Mouse (Mus musculus): ENCODE measurements at regions not wholly inside any gene's neighbourhood (a gene's known extent, or its start where the extent isn't known, plus 50 kb on each side); places are given as distances from the start of the nearest gene placed in this dataset.

DNA sequence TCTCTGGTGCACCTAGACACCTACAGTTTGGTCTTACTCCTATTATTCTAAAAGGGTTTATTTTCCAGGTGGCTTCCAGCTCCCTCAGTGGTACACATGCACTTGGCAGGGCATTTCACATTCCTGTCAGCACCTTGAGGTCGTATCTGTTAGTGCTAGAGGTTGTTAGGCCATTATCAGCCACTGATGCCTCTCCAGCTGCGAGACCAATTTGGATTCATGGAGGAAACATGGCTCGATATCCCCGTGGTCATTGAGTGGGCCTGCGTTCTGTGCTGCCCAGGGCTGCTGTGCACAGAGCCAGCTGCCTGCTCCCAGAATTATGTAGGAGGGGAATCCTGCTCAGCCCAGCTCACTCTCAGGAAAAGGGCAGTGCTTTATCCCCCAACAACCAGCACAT, 60.1 kb upstream of the Irx1 start:
- no peaks in the 10 kb centered on the region for H3K27me3 ChIP-seq (replicated peaks; ENCODE audit: control insufficient read depth, insufficient read depth, low read length)
- H3K4me2 ChIP-seq (ENCODE audit: low read length): no peak overlapping the region
- H3K9ac ChIP-seq (ENCODE audit: low read length): no peak overlapping the region
- no peaks in the 10 kb centered on the region for H3K9me3 ChIP-seq (ENCODE audit: control insufficient read depth, low read length)
- DNase-seq (ENCODE audit: low spot score): no peak
- no peak for ATAC-seq (replicated peaks; ENCODE audit: low FRiP score, low TSS enrichment, low read depth)
- no peaks in the 10 kb centered on the region for H3K36me3 ChIP-seq (ENCODE audit: control insufficient read depth, insufficient read depth, low read length)
- no peak overlapping the region for H3K27ac ChIP-seq (ENCODE audit: low read depth)
- H3K4me1 ChIP-seq (replicated peaks; ENCODE audit: control insufficient read depth, insufficient read depth, low read length): no peaks in the 10 kb centered on the region
- 68% methylated on average over 5 of the region's 5 CpGs for WGBS
- no peak overlapping the region for H3K4me3 ChIP-seq (ENCODE audit: low read depth, low read length)

DNA sequence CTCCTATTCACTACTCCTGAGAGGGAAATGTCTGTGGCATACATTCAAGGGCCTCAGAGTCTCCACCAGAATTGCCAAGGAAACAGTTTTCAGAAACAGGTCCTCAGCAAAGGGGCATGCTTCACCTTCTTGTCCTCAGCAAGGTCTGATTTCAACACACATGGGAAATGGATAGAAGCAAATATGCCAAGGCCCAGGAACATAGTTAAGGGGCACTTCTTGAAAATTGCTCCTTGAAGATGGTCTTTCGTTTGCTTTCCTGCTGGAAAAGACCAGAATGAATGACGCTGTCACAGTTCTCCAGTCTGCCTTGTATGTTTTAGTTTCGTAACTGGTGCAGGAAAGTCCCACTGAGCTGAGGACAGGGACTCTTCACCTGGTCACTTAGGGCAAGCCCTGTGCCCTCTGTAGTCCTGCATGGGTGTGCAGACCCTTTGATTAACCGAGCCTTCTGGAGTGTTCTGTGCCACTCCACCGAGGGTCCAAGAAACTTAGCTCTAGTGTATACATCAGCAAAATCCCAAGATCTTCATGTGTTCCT, 80.5 kb upstream of the Irx1 start:
- H3K9me3 ChIP-seq (ENCODE audit: control insufficient read depth, low read length): no peaks in the 10 kb centered on the region
- DNase-seq (ENCODE audit: low spot score) (no peak), ATAC-seq (replicated peaks; ENCODE audit: low FRiP score, low TSS enrichment, low read depth) (no peak)
- no peak overlapping the region for H3K9ac ChIP-seq (ENCODE audit: low read length)
- H3K4me3 ChIP-seq (ENCODE audit: low read depth, low read length): no peak overlapping the region
- H3K27me3 ChIP-seq (replicated peaks; ENCODE audit: control insufficient read depth, insufficient read depth, low read length): no peaks in the 10 kb centered on the region
- H3K27ac ChIP-seq (ENCODE audit: low read depth): no peak overlapping the region
- no peaks in the 10 kb centered on the region for H3K36me3 ChIP-seq (ENCODE audit: control insufficient read depth, insufficient read depth, low read length)
- no peaks in the 10 kb centered on the region for H3K4me1 ChIP-seq (replicated peaks; ENCODE audit: control insufficient read depth, insufficient read depth, low read length)
- WGBS: 88% methylated on average over 5 of the region's 5 CpGs
- H3K4me2 ChIP-seq (ENCODE audit: low read length): no peak overlapping the region

DNA sequence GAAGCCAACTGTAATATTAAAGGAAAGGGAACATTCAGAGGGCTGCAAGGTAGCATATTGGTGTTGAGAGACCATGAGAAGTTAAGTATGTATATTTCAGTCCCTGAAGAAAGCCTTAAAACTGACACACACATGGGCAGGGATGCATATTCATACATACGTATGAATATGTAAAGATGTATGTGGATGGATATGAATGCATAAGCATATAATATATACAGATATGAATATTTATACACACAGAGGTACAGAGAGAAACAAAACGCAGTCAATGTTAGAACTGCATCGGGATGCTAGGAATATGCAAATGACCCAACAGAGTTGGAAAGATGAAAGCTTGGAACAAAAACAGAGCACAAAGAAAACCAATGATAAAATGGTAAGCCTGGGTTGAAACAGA, 92.9 kb upstream of the Irx1 start:
- Histone ChIP-seq H3K4me2 (ENCODE audit: low read length) (no peak overlapping the region), H3K9ac (ENCODE audit: low read length) (no peak overlapping the region), H3K27me3 (replicated peaks; ENCODE audit: control insufficient read depth, insufficient read depth, low read length) (no peaks in the 10 kb centered on the region), H3K4me1 (replicated peaks; ENCODE audit: control insufficient read depth, insufficient read depth, low read length) (no peaks in the 10 kb centered on the region), H3K36me3 (ENCODE audit: control insufficient read depth, insufficient read depth, low read length) (no peaks in the 10 kb centered on the region), H3K4me3 (ENCODE audit: low read depth, low read length) (no peak overlapping the region), H3K9me3 (ENCODE audit: control insufficient read depth, low read length) (no peaks in the 10 kb centered on the region), H3K27ac (ENCODE audit: low read depth) (no peak overlapping the region)
- ATAC-seq (replicated peaks; ENCODE audit: low FRiP score, low TSS enrichment, low read depth) (no peak), DNase-seq (ENCODE audit: low spot score) (no peak)
- WGBS: 94% methylated on average over 3 of the region's 3 CpGs

DNA sequence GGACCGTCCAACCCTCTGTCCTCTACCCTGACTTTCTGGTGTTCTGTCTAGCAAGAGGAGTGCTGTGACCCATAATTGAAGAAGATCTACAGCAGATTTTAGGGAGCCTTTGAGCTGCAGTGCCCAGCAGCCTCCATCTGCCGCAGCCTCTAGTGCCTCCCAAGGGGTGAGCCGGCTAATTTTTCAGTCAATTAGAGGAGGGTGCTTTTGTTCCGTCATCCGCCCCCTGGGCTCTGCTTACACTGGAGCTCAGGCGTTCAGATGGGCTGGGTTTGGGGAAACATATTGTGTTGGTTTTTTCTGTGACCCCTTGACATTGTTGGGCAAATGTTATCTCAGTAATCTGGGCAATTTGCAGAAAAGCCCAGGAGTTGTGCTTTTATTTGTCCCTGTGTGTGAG, 98.1 kb upstream of the Irx1 start:
- DNase-seq (ENCODE audit: low spot score): no peak
- Histone ChIP-seq H3K4me3 (ENCODE audit: low read depth, low read length) (no peak overlapping the region), H3K9me3 (ENCODE audit: control insufficient read depth, low read length) (no peaks in the 10 kb centered on the region), H3K9ac (ENCODE audit: low read length) (no peak overlapping the region), H3K36me3 (ENCODE audit: control insufficient read depth, insufficient read depth, low read length) (no peaks in the 10 kb centered on the region), H3K27ac (ENCODE audit: low read depth) (no peak overlapping the region), H3K27me3 (replicated peaks; ENCODE audit: control insufficient read depth, insufficient read depth, low read length) (no peaks in the 10 kb centered on the region), H3K4me2 (ENCODE audit: low read length) (no peak overlapping the region), H3K4me1 (replicated peaks; ENCODE audit: control insufficient read depth, insufficient read depth, low read length) (no peaks in the 10 kb centered on the region)
- ATAC-seq (replicated peaks; ENCODE audit: low FRiP score, low TSS enrichment, low read depth): no peak
- 41% methylated on average over 6 of the region's 6 CpGs for WGBS

DNA sequence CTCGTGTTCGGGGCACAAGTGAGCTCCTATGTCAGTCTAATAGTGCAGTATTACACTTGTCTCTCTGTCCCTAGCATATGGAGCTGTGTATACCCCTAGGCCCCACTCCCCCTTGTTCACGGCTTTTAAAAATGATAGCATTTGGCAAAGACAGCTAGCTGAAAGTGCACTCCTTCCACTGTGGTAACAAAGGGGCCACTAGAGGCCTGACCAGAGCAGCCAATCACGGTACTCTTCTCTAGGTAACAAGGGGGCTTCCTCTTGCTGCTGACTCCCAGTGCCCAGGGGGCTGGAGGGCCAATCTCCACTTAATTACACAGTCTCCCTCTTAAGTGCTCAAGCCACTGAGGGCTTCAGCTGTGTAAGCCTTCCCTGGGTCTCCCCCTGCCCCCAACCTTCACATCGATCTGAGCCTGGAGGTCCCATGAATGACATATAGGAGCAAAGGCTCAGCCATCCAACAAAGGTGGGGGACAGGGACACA, 99.8 kb upstream of the Irx1 start:
- Histone ChIP-seq H3K27me3 (replicated peaks; ENCODE audit: control insufficient read depth, insufficient read depth, low read length) (no peaks in the 10 kb centered on the region), H3K27ac (ENCODE audit: low read depth) (no peak overlapping the region), H3K4me2 (ENCODE audit: low read length) (no peak overlapping the region), H3K36me3 (ENCODE audit: control insufficient read depth, insufficient read depth, low read length) (no peaks in the 10 kb centered on the region), H3K4me1 (replicated peaks; ENCODE audit: control insufficient read depth, insufficient read depth, low read length) (no peaks in the 10 kb centered on the region), H3K4me3 (ENCODE audit: low read depth, low read length) (no peak overlapping the region), H3K9ac (ENCODE audit: low read length) (no peak overlapping the region), H3K9me3 (ENCODE audit: control insufficient read depth, low read length) (no peaks in the 10 kb centered on the region)
- WGBS: 67% methylated on average over 5 of the region's 5 CpGs
- ATAC-seq (replicated peaks; ENCODE audit: low FRiP score, low TSS enrichment, low read depth): no peak
- no peak for DNase-seq (ENCODE audit: low spot score)

DNA sequence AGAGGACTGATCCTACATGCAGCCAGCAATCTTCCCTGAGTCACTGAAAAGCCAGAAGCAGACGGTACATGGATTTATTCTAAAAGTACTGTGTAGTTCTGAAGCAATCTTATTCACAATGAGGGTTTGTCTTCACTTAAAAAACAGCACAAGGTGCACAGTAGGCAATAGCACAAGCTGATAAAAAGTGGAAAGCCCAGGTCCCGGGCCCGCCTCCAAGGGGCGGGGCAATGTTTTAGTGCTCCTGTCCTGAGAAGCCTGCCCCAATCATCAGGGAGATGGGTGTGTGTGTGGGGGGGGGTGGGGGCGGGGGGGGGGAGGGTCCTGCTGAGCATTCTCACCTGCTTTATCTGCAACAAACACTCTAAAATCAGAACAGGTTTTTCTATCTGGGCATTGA, 133.1 kb upstream of the Irx1 start:
- Histone ChIP-seq H3K9ac (ENCODE audit: low read length) (no peak overlapping the region), H3K27ac (ENCODE audit: low read depth) (no peak overlapping the region), H3K36me3 (ENCODE audit: control insufficient read depth, insufficient read depth, low read length) (no peaks in the 10 kb centered on the region), H3K4me2 (ENCODE audit: low read length) (no peak overlapping the region), H3K9me3 (ENCODE audit: control insufficient read depth, low read length) (no peaks in the 10 kb centered on the region), H3K4me1 (replicated peaks; ENCODE audit: control insufficient read depth, insufficient read depth, low read length) (no peaks in the 10 kb centered on the region), H3K27me3 (replicated peaks; ENCODE audit: control insufficient read depth, insufficient read depth, low read length) (no peaks in the 10 kb centered on the region), H3K4me3 (ENCODE audit: low read depth, low read length) (no peak overlapping the region)
- ATAC-seq (replicated peaks; ENCODE audit: low FRiP score, low TSS enrichment, low read depth) (no peak), DNase-seq (ENCODE audit: low spot score) (no peak)
- 47% methylated on average over 3 of the region's 5 CpGs for WGBS

DNA sequence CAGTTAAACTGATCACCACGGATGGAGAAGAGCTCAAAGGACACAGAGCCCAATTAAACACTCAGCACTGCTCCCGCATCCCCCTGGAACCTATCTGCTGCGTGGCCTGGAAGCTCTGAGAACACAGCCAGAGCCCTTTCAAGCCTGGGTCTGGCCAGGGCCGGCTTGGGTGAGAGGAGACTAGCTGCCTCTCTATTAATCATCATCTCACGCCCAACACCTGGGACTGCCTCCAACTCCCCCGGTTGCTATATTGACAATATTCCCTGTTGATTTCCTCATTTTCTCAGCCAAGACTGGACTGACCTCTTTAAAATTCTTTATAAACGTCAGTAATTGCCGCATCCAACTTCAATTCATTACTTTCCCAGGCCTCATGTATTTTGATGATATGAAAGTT, 133.7 kb upstream of the Irx1 start:
- no peaks in the 10 kb centered on the region for H3K9me3 ChIP-seq (ENCODE audit: control insufficient read depth, low read length)
- ATAC-seq (replicated peaks; ENCODE audit: low FRiP score, low TSS enrichment, low read depth) (no peak), DNase-seq (ENCODE audit: low spot score) (no peak)
- no peaks in the 10 kb centered on the region for H3K4me1 ChIP-seq (replicated peaks; ENCODE audit: control insufficient read depth, insufficient read depth, low read length)
- no peak overlapping the region for H3K27ac ChIP-seq (ENCODE audit: low read depth)
- H3K27me3 ChIP-seq (replicated peaks; ENCODE audit: control insufficient read depth, insufficient read depth, low read length): no peaks in the 10 kb centered on the region
- H3K4me3 ChIP-seq (ENCODE audit: low read depth, low read length): no peak overlapping the region
- no peaks in the 10 kb centered on the region for H3K36me3 ChIP-seq (ENCODE audit: control insufficient read depth, insufficient read depth, low read length)
- 37% methylated on average over 8 of the region's 8 CpGs for WGBS
- H3K9ac ChIP-seq (ENCODE audit: low read length): no peak overlapping the region
- no peak overlapping the region for H3K4me2 ChIP-seq (ENCODE audit: low read length)

DNA sequence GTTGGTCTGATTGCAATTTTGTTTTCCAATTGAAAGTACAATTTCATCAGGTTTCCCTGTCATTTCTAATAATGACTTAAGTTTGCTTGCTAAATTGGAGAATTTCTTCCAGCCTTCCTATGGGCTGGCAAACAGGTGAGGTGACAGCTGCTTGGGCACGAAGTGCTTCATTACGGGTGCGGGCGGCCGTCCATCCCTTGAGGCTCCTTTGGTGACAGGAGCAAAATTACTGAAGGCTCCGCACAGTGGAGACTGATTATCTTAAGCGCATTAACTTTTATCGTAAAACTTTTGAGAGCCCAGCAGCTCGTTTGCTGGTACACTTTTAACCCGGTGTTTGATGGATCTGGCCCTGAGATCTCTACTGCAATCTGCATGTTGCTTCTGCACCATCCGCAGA, 134.3 kb upstream of the Irx1 start:
- no peak overlapping the region for H3K9ac ChIP-seq (ENCODE audit: low read length)
- WGBS: 60% methylated on average over 11 of the region's 11 CpGs
- H3K4me2 ChIP-seq (ENCODE audit: low read length): no peak overlapping the region
- H3K27ac ChIP-seq (ENCODE audit: low read depth): no peak overlapping the region
- H3K27me3 ChIP-seq (replicated peaks; ENCODE audit: control insufficient read depth, insufficient read depth, low read length): no peaks in the 10 kb centered on the region
- DNase-seq (ENCODE audit: low spot score): no peak
- no peaks in the 10 kb centered on the region for H3K9me3 ChIP-seq (ENCODE audit: control insufficient read depth, low read length)
- no peaks in the 10 kb centered on the region for H3K36me3 ChIP-seq (ENCODE audit: control insufficient read depth, insufficient read depth, low read length)
- no peak overlapping the region for H3K4me3 ChIP-seq (ENCODE audit: low read depth, low read length)
- ATAC-seq (replicated peaks; ENCODE audit: low FRiP score, low TSS enrichment, low read depth): no peak
- H3K4me1 ChIP-seq (replicated peaks; ENCODE audit: control insufficient read depth, insufficient read depth, low read length): no peaks in the 10 kb centered on the region

DNA sequence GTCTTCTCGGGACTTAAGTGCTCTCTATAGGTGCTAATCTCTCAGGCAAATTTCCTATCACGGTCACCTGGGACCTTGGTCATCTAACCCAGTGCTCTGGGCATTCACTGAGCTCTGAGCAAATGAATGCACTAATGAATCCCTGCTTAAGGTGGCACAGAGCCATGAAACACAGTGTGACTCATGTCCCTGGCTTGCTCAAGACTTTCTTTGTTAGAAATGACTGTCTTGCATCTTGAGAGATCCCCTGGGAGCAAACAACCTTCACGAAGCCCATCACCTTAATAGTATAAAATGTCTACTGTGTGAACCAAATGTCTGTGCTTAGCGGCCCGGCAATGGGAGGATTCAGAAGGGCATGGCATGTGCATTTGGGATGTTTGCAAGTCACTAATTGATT, 137.2 kb upstream of the Irx1 start:
- Histone ChIP-seq H3K4me3 (ENCODE audit: low read depth, low read length) (no peak overlapping the region), H3K36me3 (ENCODE audit: control insufficient read depth, insufficient read depth, low read length) (no peaks in the 10 kb centered on the region), H3K9ac (ENCODE audit: low read length) (no peak overlapping the region), H3K4me1 (replicated peaks; ENCODE audit: control insufficient read depth, insufficient read depth, low read length) (no peaks in the 10 kb centered on the region), H3K4me2 (ENCODE audit: low read length) (no peak overlapping the region), H3K27ac (ENCODE audit: low read depth) (no peak overlapping the region), H3K9me3 (ENCODE audit: control insufficient read depth, low read length) (no peaks in the 10 kb centered on the region), H3K27me3 (replicated peaks; ENCODE audit: control insufficient read depth, insufficient read depth, low read length) (no peaks in the 10 kb centered on the region)
- ATAC-seq (replicated peaks; ENCODE audit: low FRiP score, low TSS enrichment, low read depth) (no peak), DNase-seq (ENCODE audit: low spot score) (no peak)
- WGBS: 81% methylated on average over 5 of the region's 5 CpGs
